Mouse (Mus musculus): ENCODE data around the gene Tmem138.
"Not testable (repeated sequence)": the region's sequence is repeated elsewhere in the genome, so short reads cannot be mapped to it uniquely, and the experiment has no call there.

The Tmem138 gene

DNA sequence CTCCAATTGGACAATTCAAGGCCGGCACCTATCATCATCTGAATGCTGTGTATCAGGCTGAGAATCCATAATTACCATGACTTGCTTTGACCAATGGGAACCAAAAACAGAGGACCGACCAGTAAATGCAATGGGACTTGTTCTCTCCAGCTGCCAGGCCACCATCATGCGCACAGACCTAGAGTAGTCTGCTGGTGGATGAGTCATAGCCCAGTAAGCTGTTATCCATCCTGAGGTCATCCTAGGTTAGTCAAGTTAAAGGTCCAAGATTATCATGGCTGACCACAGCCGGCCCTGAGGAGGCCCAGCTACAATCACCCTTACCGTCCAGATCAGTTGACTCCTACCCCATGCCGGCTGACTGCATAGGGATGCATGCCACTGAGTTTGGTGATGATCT, 7.5 kb downstream of the Tmem138 start:
- no peak for DNase-seq (ENCODE audit: low read depth, low spot score)

DNA sequence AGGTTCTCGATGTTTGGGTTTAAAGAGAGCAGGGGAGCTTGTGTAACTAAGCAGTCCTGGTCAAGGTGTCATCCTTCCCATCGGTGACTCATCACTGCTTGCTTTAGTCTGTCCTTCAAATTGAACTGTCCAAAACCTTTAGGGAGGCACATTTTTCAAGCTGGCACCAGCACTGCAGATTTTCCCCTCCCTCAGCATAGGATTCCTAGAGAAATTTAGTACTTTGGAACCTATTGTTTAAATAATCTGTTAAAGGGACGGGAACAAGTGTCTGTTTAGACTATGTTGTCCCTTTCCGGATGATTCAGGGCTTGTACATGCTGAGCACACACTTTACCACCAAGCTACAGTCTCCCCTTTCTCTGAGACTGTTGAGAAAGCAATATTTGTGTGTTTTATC, 11.9 kb downstream of the Tmem138 start:
- DNase-seq (ENCODE audit: low read depth, low spot score): no peak

DNA sequence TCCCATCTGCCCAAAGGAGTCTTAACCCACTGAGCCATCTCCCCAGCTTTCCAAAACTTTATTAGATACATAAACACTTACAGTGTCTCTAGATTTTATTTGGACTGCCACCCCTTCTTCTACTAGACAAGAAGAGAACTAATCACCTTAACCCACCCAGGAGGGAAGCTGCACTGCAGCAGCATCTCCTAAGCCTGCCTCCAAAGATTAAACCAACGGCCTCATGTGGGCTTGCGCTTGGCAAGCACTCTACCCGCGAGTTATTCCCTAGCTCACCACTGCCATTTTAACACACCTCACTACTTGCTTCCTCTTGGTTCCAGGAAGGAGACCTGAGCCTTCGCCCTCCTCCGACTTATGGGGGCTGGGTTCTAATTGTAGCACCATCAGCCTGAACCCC, 12.9 kb downstream of the Tmem138 start:
- no peak for DNase-seq (ENCODE audit: low read depth, low spot score)

DNA sequence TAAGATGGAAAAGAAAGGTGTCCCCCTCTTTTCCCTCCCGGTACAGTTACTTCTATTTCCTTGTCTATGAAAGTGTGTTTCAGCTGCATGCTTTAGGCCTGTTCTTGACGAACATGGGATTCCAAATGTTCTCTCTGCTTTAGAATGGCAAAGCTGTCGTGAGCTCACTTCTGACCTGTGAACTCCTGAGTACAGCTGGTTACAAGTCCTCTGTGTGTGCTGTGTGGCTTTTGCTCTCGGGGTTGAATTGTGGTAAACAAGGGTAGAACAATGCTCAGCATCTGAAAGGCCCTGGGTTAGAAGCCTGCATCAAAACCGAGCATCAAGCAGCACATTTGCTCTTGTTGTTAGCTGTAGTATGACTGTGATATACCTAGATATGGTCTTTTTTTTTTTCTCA, 14.8 kb downstream of the Tmem138 start:
- DNase-seq (ENCODE audit: low read depth, low spot score): no peak

DNA sequence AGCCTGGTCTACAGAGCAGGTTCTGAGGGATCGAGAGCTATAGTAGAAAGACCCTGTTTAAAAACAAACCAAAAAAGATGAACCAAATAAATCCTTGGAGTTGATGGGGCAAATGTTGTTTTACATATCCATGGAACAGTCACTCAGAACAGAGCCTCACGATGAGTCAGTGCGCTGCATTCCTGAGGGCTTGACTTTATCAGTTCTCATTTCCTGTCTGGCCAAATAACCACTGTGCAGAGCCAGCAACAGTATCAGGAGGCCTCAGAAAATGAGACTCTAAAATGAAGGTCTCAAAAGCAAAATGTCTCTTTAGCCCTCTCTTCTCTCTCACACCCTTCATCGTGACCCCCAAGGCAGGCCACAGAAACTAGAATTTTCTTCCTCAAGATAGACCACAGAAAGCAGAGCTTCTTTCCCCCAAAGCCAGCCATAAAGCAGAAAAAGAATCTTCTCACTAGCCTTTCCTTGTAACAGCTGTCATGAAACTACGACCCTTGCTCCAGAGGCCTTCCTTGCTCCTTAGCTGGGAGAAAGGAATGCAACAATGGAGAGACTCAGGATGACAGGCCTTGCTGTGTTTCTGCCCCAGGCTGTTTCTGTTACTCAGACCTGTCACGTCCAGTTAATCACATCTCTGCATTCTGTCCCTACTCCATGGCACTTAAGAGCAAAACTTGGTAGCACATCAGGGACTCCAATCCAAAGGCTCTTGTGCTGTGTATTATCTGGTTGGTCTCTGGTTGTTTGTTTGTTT, 15.4 kb downstream of the Tmem138 start:
- DNase-seq (ENCODE audit: low read depth, low spot score): no peak

DNA sequence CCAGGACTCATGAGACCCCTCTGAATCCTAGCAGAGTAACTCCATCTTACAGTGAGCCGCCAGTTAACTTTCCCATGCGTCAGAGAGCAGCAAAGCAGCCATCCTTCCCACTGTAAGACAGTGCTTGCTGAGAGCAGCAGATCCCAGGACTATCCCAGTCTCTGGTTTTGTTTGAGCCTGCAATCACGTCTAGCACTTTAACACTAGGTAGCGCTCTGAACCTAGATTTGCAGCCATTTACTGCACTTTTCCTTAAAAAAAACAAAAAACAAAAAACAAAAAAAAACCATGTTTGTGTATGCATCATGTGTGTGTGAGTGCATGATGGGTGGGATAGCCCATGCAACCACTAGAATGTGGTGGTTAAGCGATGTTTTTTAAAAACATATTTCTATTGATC, 17.1 kb downstream of the Tmem138 start:
- no peak for DNase-seq (ENCODE audit: low read depth, low spot score)

DNA sequence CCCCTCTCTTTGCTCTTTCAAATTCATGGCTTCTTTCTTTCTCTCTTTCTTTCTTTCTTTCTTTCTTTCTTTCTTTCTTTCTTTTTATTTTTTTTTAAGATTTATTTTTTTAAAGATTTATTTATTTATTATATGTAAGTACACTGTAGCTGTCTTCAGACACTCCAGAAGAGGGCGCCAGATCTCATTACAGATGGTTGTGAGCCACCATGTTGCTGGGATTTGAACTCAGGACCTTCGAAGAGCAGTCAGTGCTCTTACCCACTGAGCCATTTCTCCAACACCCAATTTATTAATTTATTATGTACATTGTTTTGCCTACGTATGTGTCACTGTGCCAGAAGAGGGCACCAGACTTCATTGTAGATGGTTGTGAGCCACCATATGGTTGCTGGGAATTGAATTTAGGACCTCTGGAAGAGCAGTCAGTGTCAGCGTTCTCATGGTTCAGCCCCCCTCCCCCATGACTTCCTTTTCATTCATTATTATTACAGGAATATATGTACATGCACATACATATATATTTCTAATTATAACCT, 19.3 kb downstream of the Tmem138 start:
- not testable (repeated sequence) for DNase-seq (ENCODE audit: low read depth, low spot score)

DNA sequence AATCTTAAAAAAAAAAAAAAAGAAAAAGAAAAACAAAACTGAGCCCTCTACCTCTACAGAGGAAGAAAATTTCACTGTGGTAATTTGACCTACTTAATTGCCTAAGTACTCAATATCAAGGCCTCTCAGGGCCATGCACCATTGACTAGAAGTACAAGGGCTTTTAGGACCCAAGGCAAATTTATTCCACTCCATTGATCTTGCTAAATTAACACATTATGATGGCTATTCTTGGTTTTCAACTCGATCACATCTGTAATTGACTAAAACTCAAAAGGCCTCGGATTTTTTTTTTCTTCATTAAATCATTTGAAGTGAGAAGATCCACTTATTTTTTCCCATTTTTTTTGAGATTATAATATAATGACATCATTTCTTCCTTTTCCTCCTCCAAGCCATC, 19.7 kb downstream of the Tmem138 start:
- no peak for DNase-seq (ENCODE audit: low read depth, low spot score)

DNA sequence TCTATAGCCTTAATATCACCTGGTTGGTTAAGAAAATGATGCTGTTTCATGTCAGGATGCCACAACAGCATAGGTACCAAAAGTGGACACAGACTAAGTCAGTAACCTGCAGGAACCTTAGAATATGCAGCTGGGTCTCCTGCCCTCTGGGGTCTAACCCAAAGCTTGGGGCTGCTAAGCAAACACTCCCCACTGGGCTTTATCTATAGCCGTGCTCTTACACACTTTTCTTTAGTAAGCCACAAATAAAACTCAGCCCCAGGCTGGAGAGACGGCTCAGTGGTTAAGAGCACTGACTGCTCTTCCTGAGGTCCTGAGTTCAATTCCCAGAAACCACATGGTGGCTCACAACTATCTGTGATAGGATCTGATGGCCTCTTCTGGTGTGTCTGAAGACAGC, 20.2 kb downstream of the Tmem138 start:
- DNase-seq (ENCODE audit: low read depth, low spot score): no peak

DNA sequence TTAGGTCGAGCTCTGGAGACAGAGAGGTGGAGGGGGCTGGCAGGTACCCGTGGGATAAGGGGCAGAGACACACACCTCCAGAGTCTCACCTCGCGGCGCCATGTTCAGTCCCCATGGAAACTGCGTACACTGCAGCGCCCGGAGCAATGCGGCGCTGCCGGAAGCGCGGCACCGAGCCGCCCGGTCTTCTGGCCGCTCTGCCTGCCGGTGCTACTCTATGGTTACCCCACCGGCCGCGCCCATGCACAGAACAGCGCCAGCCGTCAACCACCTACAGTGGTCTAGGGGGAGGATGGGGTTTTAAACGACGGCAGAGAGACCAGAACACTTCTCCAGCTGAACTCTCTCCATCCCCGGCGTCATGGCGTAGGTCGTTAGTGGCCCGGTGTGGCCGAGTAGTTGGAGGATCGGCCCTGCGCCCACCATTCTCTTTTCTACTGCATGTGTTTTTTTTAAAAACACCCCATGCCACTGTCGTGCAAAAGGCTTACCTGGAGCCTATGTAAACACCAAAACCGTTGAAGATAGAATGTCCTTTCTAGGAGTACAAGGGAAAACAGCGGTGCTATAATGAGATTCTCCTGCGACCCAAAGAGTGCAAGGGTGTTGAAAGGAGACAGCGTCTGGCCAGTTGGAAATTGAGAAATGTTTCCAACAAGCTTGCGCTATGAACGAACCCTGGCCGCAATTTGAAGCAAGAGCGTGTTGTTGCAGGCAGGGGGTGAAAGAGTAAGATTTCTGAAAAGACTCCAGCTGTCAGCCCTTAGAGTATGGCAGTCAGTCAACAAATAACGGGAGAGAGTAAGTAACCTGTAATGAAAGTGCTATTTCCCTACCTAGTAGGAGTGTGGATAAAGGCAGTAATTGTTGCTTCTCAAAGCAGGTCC, 21.3 kb downstream of the Tmem138 start, which contains the start of gene Tmem216:
Gene Tmem216, minus strand, starts transcription at position 615 of the 887 bp plus-strand sequence.
- DNase-seq (ENCODE audit: low read depth, low spot score): peak; percentile 66

DNA sequence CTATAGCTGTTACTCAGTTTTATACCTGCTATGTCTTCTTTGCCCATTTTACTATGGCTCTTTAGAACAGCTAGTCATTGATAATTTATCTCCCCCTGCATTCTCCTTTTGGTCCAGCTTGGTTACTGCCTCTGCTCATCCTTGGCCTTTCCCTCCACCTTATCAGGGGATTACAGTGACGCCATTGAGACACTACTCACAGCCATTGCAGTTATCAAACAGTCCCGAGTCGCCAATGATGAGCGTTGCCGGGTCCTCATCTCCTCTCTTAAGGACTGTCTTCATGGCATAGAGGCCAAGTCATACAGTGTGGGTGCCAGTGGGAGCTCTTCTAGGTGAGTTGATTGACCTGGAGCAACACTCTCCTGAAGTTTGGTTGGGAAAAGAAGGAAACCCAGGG, 37.7 kb downstream of the Tmem138 start:
- DNase-seq (ENCODE audit: low read depth, low spot score): no peak

DNA sequence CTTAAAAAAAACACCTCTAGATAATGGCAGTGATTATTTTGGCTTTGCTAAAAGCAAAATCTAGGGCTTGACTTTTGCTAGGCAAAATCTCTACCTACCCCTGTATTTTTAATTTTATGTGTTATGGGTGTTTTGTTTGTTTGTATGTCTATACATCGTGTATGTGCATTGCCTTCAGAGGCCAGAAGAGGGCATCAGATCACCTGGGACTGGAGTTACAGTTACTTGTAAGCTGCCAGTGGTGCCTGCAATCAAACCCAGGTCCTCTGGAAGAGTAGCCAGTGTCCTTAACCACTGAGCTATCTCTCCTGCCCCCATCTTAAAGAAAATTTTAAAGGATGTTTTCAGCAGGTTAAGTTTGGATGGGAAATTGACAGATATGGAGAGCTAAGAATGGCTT, 47.1 kb downstream of the Tmem138 start:
- DNase-seq (ENCODE audit: low read depth, low spot score): no peak

DNA sequence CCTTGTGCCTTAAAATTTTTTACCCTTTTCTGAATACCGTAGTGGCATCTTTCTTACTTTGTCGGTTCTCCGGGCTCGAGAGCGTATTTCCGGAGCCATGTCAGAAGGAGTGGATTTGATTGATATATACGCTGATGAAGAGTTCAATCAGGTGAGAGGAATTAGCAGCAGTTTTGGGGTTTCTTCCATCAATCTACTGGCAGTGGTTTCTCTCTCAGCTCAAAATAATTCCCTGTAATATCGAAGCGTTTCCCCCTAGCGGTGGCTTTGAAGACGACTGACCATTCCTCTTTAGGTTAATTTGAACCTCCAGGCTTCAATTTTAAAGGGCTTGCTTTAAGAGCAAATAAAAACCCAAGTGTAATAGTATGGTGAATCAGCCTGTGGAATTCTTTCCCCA, 51.3 kb downstream of the Tmem138 start, which contains the start of gene Sdhaf2:
Gene Sdhaf2, minus strand, starts transcription at position 233 of the 400 bp plus-strand sequence.
- DNase-seq (ENCODE audit: low read depth, low spot score): peak; percentile 32

DNA sequence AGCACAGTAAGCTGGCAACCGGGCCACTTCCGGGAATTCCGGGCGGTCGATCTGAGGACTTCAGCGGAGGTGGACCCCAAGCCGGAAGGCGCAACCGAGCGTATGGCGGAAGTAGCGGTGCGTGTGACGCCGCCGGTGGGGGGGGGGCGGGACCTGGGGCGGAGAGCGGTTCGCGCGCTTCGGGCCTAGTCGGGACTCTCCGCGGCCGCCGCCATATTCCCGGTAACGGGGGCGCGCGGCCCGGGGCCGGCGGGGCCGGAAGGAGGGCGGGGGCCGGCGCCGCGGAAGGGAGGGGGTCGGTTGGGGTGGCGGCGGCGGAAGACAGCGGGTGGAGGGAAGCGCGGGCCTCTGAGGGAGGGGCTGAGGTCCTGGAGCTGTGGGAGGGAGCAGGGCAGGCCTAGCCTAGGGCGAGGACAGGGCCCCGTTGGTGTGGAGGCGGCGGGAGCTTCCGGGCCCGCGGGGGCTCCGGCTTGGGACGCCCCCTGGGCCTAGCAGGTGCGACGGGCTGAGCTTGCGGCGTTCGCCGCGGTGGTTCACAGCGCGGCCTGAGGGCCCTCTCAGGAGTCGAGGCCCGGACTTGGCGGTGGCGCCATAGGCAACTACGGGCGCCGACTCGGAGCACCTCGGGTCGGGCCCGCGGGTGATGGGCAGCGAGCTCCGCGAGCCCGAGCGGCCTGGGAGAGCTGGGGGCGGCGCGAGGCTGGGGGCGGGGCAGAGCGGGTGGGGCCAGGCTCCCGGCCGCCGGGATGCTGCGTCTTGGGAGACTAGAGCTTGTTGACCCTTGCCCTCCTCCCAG, 51.9 kb downstream of the Tmem138 start, which contains the start of gene Cpsf7:
Gene Cpsf7, plus strand, starts transcription at position 161 of the 796 bp plus-strand sequence.
- DNase-seq (ENCODE audit: low read depth, low spot score): peak; percentile 75

DNA sequence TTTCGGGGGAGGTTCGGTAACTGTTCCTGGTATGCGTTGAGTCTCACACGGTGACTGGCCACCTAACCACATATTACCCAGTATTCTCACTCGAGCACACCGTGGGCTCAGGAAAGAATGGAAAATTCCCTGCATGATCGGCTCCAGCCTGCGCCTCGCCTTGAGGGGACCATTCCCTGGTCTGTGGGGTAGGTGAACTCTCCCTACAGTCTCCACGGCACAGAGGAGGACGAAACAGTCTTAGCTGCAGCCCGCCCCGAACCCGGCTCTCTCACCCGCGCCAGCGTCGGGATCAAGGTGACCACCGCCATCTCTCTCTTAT, 52.4 kb downstream of the Tmem138 start:
- no peak for DNase-seq (ENCODE audit: low read depth, low spot score)

DNA sequence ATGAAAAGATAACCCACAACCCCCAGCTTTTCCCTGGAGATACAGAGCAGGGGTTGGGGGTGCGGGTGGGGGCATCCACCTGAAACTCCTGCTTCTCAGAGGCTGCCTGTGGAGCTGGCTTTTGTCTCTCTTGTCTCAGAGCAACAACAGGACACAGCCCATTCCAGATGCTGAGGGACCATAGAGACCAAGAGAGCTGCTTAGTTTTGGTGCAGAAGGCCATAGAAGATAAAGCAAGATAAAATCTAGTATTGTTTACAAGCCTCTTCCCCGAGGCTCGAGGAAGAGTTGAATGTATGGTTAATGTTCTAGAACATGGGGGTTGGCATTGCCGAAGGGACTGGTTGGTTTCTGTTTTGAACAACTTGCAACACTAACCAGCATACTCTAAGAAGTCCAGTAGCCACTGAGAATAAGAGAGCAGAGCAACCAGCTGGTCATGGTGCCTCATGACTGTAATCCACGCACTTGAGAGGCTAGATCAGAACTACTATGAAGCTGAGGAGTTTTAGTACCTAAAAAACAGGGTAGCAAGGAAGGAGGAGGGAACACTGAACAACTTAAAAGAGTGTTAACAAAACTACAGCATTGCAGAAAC, 53.6 kb downstream of the Tmem138 start:
- DNase-seq (ENCODE audit: low read depth, low spot score): no peak

DNA sequence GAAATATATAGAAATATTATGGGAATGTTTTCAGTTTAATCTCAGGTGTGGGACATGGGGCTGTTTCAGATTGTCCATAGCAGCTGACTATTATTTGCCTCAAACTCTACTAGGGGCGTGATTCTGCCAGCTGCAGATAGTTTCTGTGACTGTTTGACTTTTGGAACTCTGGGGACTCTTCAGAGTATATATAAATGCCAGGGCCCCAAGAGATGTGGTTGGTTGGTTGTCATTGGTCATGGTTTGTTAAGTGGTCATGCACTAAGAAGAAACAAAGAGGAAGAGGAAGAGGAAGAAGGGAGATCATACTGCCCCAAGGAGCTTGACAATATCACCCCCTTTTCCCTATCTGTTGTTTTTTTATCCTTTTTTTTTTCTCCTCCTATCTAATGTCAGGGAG, 55.2 kb downstream of the Tmem138 start:
- DNase-seq (ENCODE audit: low read depth, low spot score): no peak

Data from retina, adult 2 months (tissue).